Mouse (Mus musculus) cortical plate, adult 2 months (tissue): Measurements from ENCODE around the gene Chrnb1.

ENCODE experiments used
- CTCF ChIP-seq: fragments of 200-500 bp; IDR thresholded peaks from 2 replicates; pipeline ENCODE4 v1.5.1; 2011; ENCODE audit warnings: mild to moderate bottlenecking, control low read depth, low read length; ENCODE audit not compliant: insufficient read depth; ENCODE audit errors: extremely low read depth
- POLR2A ChIP-seq: fragments of 200-500 bp; IDR thresholded peaks from 2 replicates; pipeline ENCODE4 v1.6.1; 2011; ENCODE audit warnings: mild to moderate bottlenecking, low read length, control low read depth; ENCODE audit not compliant: insufficient read depth; ENCODE audit errors: extremely low read depth

DNA sequence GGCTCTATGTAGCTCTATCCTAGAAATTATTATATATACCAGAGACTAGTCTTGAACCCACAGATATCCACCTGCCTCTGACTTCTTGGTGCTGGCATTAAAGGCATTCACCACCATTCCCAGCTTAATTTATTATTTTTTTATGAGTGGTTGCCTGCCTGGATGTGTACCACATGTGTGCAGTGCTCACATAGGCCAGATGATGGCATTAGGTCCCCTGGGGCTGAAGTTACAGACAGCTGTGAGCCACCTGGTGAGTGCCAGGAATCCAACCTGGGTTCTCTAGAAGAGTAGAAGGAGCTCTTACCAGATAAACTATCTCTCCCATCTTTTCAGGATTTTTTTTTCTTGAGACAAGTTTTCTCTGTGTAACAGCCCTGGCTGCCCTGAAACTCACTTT lies 14.5 kb upstream of the Chrnb1 start:
- no peak for TF ChIP-seq CTCF
- no peak for TF ChIP-seq POLR2A
